Comparison of ENCODE assay signal across 22 mouse cellular contexts in the genomic region with DNA sequence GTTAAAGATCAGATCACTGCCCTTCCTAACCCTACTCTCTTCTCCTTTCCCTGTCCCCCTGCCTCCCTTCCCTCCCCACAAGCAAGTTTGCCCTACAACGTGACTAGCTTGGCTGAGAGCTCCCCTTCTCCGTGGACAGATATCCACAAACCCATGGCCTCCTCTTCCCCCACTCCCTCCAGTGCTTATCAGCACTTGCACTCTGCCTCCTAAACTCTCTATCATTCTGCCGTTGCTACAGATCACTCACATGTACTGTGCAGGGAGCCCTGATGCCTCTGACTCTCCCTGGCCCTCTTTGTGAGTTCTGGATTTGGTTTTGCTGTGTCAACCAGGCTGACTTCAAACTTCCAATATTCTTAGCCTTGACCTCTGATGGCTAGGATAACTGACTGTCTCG. TPM values are rescaled to one million over a fixed set of nuclear protein-coding genes. Genes with fewer than 3 reads are reported as not detected.
"Had no signal": no experiment of that assay in that cellular context is flagged by ENCODE, and none has a peak within 500 bp of the region (broad histone marks: within the 10 kb centered on the region; RNA-seq: fewer than 3 reads in every experiment).

No protein-coding gene starts in this region.

- H3K4me2 ChIP-seq: limb, embryonic 12.5 days; limb, embryonic 15.5 days; midbrain, embryonic 13.5 days; neural tube, embryonic 13.5 days had no signal

- H3K27me3 ChIP-seq: limb, embryonic 12.5 days; limb, embryonic 15.5 days; neural tube, embryonic 13.5 days had no signal

- H3K9ac ChIP-seq: limb, embryonic 12.5 days; limb, embryonic 15.5 days; midbrain, embryonic 13.5 days; neural tube, embryonic 13.5 days had no signal

- H3K36me3 ChIP-seq: limb, embryonic 12.5 days; limb, embryonic 15.5 days; midbrain, embryonic 10.5 days; midbrain, embryonic 13.5 days; neural tube, embryonic 13.5 days had no signal

- H3K9me3 ChIP-seq: limb, embryonic 12.5 days; limb, embryonic 15.5 days; midbrain, embryonic 10.5 days; midbrain, embryonic 13.5 days; neural tube, embryonic 13.5 days had no signal

- H3K27ac ChIP-seq: left cerebral cortex, adult 2 months; limb, embryonic 12.5 days; limb, embryonic 15.5 days; midbrain, embryonic 10.5 days; midbrain, embryonic 13.5 days; neural tube, embryonic 13.5 days had no signal

- ATAC-seq: intestine, postnatal 0 days; midbrain, embryonic 13.5 days; midbrain, embryonic 16.5 days had no signal

- H3K4me3 ChIP-seq: left cerebral cortex, adult 2 months; limb, embryonic 12.5 days; limb, embryonic 15.5 days; midbrain, embryonic 10.5 days; midbrain, embryonic 13.5 days; myocyte; neural tube, embryonic 13.5 days had no signal

- H3K4me1 ChIP-seq: limb, embryonic 12.5 days; limb, embryonic 15.5 days had no signal

- DNase-seq: kidney, adult 2 months; kidney, postnatal 10 days; kidney, postnatal 36 days; layer of hippocampus, postnatal 36 days; left cerebral cortex, postnatal 4 days; lung, adult 2 months; lung, postnatal 14 days; lung, postnatal 4 days; thymus, postnatal 25 days had no signal

RNA-seq across cellular contexts. Expression of a gene that starts 16.3 kb away (rescaled TPM):
- total RNA-seq: layer of hippocampus, adult 8-10 months; layer of hippocampus, postnatal 10 days; layer of hippocampus, postnatal 36 days; left cerebral cortex, adult 2 months; neutrophil, adult 5-6 weeks had no signal
- polyA plus RNA-seq: kidney, adult 2 months had no signal

RNA-seq across cellular contexts. Expression of a gene that starts 20.8 kb away (rescaled TPM):
- total RNA-seq: monocyte, adult 5-6 weeks; neutrophil, adult 5-6 weeks had no signal
